Mouse (Mus musculus) Muller cell, postnatal 12 days (primary cell): ENCODE results near the gene Rhbdd1.

Experiments
- DNase-seq: peaks from one replicate; pipeline ENCODE4 v3.0.0-alpha.2; 2015; ENCODE audit errors: inconsistent ontology term

Gene Rhbdd1

GRCm38 (mm10) chr1:82316111-82316745 is at the start of gene Rhbdd1:
Rhbdd1 (plus strand) TSS chr1:82316452.
- peak; percentile 92 for DNase-seq

GRCm38 (mm10) chr1:82267547-82267946 is 48.7 kb upstream of the Rhbdd1 start:
- DNase-seq = no peak

GRCm38 (mm10) chr1:82272231-82272630 is 44.0 kb upstream of the Rhbdd1 start:
- DNase-seq = peak; percentile 46

GRCm38 (mm10) chr1:82273529-82273928 is 42.7 kb upstream of the Rhbdd1 start:
- DNase-seq = peak; percentile 69

- no peak for DNase-seq
Observed at GRCm38 (mm10) chr1:82274361-82274760, 41.9 kb upstream of the Rhbdd1 start.

DNA sequence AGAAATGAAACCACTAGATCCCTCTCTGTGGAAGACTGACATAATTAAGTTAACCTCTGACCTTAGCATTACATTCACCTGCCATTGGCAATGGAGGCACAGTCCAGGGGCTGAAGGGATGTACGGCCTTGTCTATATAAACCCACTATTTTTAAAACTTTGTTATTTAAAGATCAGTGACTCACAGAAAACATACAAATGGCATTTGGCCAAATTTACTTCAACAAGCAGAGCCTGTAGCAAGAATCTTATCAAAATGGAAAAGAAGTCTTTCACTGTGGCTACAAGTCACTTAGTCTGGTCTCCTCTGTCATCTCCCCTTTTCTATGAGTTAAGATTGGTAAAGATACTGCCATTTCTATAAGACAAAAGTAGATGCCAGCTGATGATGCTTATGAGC is 36.5 kb upstream of the Rhbdd1 start:
- DNase-seq = peak; percentile 36

DNA sequence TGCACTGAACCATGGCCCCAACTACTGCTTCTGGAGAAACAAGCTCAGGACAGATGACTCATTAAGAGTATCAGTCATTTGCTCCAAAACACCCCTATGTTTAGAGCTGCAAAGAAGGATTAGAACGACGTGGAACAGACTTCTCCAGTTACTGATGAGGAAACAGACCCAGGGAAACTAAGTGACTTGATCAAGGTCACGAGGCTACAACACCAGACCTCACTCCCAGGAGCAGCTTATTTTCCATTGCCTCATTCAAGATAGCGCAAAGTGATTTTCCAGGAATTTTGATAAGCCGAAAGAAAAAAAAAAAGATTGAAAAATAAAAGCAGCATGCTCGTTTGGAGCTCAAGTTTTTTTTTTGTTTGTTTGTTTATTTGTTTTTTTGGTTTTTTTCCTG is 34.4 kb upstream of the Rhbdd1 start:
- no peak for DNase-seq

DNA sequence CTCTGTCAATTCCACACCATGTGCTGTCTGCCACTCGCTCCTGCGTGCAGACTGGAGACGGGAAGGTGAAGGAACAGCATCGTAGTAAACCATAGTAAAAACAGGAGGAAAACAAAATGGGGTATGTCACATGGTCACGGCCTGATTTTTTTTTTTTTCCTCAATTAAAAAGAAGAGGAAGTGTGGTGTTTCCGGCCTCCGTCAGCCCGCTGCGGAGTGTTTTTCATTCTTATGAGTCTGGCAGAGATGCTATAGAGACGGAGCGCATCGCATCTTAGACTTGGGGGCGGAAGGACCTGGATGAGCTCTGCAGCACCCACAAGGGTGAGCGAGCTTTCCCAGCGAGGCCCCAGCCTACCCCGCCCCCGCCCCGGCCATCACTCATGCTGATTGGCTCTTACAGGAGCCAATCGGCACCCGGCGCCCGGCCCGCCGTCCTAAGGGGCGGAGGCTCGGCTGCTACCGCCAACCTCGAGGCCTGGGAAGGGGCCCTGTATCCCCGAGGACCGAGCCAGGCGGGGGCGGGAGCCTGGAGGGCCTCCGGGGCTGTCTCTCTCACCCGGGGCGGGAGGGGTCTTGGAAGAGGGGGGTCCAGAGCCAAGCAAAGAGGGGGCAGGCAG is 33.1 kb upstream of the Rhbdd1 start:
- DNase-seq = peak; percentile 98

DNA sequence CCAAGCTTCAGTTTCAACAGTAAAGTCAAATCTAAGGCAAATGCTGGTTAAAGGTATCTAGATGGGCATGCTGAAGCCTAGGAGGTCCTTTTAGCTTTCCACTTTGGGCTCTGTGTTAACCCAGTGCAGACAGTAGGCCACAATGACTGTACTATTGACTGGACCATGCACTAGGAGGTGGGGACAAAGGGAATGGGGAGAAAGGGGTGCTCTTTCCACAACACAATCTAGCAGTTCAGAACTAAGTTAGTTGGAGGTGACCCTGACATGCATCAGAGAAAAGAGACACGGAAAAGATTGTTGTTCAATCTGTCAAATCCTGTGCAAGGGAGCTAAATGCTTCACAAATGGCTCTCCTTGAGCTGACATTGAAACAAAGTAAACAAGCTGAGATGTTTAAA is 32.4 kb upstream of the Rhbdd1 start:
- DNase-seq = peak; percentile 73

- DNase-seq = no peak
Observed at GRCm38 (mm10) chr1:82284403-82284802, 31.8 kb upstream of the Rhbdd1 start.

GRCm38 (mm10) chr1:82285461-82286189 is 30.6 kb upstream of the Rhbdd1 start:
- peak; percentile 51 for DNase-seq

- DNase-seq = peak; percentile 56
Observed at GRCm38 (mm10) chr1:82286190-82287051, 29.8 kb upstream of the Rhbdd1 start.

GRCm38 (mm10) chr1:82287052-82287775 is 29.0 kb upstream of the Rhbdd1 start:
- DNase-seq = peak; percentile 45

- no peak for DNase-seq
Observed at GRCm38 (mm10) chr1:82287776-82288325, 28.4 kb upstream of the Rhbdd1 start.

GRCm38 (mm10) chr1:82288421-82288990 is 27.7 kb upstream of the Rhbdd1 start:
- no peak for DNase-seq

GRCm38 (mm10) chr1:82289116-82289989 is 26.9 kb upstream of the Rhbdd1 start:
- DNase-seq = peak; percentile 62

DNA sequence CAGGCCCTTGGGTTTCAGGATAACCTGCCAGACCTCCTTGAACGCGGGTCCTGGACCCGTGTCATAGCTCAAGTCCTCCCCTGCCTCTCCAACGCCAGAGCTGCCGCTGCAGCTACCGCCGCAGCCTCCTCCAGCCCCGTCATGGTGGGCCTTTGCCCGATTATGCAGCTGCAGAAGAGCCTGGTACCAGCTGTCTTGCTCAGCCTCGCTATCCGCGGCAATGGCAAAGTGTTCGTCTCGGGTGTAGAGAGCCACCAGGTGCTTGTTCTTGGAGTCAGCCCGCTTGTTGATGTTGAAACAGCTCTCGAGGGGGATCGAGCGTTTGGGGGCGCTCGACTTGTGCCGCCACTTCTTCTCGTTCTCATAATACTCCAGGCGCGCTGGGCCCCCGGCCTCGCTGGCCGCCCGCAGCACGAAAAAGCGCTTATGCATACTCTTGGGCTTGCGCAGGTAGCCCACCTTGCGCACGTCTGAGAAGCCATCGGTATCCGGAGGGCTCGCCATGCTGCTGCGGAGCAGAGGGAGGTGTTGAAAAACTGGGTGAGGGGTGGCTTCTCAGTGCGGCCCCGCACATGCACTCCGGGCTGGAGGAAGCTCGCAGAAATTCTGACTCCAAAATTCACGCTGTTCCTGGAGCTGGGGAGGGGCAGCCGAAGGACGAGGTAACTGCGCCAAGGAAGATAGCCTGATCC is 26.1 kb upstream of the Rhbdd1 start:
- DNase-seq = peak; percentile 62

DNA sequence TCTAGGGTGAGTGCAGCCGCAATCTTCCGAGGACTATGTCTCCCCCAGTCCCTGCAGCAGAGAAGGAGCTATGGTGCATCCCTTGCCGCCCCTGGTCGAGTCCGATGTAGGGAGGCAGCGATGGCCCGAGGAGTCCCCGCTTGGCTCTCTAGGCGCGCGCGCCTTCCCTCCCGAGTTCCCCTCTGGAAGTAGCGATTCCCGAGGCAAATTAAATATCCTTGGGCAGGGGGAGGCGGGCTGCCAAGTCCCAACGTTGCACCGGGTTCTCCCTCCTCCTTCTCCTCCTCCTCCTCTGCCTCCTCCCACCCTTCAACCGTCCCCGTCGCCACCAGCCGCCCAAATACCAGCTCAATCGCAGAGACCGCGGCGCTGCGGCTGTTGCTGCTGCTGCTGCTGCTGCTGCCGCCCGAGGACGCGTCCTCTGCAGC is 25.5 kb upstream of the Rhbdd1 start:
- peak; percentile 95 for DNase-seq
